Mouse (Mus musculus): ENCODE measurements around the gene Adap1. TPM values are rescaled to one million over a fixed set of nuclear protein-coding genes. Genes with fewer than 3 reads are reported as not detected.

The Adap1 gene
- total and polyA plus RNA-seq, 3 experiments: 1.5 to 2.8 (median 1.7) TPM

DNA sequence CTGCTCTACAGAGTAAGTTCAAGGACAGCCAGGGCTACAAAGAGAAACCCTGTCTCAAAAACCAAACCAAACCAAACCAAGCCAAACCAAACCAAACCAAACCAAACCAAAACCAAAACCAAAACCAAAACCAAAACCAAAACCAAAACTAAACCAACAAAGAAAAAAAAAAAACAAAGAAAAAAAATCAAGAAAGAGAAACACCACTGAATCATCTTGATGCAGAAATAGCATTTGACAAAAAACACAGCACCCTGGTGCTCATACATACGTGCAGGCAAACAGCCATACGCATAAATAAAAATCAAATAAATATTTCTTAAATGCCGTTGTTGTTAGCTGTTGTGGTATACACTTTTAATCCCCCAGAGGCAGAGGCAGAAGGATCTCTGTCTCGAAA, 14.9 kb downstream of the Adap1 start:
- Histone ChIP-seq H3K27me3 (ENCODE audit: control insufficient read depth, insufficient read depth, low read length) (no peaks in the 10 kb centered on the region), H3K27ac (no peak overlapping the region), H3K36me3 (ENCODE audit: control insufficient read depth, insufficient read depth, low read length) (no peaks in the 10 kb centered on the region), H3K4me1 (ENCODE audit: control insufficient read depth, insufficient read depth, low read length) (no peaks in the 10 kb centered on the region; the same call in 1 of the 2 replicates), H3K79me2 (replicated peaks; ENCODE audit: control insufficient read depth, insufficient read depth, low read length) (no peaks in the 10 kb centered on the region), H3K9ac (ENCODE audit: low read depth, low read length) (no peak overlapping the region), H3K4me3 (no peak overlapping the region)
- no peak for DNase-seq
- intact Hi-C loops (cut with DNase I): no loop called here
- TF ChIP-seq CTCF (IDR thresholded peaks at IDR 0.05) (no peak), POLR2A (IDR thresholded peaks at IDR 0.05; ENCODE audit: insufficient read depth, low read depth, low read length) (no peak), EP300 (IDR thresholded peaks at IDR 0.05; ENCODE audit: insufficient read depth, low read depth, low read length) (no peak)
- WGBS: 88% methylated on average over 4 of the region's 4 CpGs

DNA sequence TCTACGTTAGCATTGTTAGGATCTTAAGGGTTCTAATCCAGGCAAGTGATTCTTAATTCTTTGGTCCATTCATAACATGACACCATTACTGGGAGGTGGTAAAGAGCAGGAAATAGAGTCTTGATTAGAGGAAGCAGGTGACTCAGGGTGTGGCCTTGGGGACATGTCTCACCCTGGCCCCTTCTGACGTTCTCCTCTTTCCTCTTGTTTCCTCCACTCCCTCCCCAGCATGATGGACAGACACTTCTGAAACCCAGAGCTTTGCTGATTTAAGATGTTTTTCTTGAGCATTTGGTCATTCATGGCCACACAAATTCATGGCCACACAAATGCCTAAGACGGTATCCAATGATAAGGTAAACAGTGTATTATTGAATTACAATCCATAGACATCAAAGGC, 15.5 kb downstream of the Adap1 start:
- H3K79me2 ChIP-seq (replicated peaks; ENCODE audit: control insufficient read depth, insufficient read depth, low read length): no peaks in the 10 kb centered on the region
- H3K4me1 ChIP-seq (ENCODE audit: control insufficient read depth, insufficient read depth, low read length): no peaks in the 10 kb centered on the region; the same call in 1 of the 2 replicates
- H3K27ac ChIP-seq: no peak overlapping the region
- no peak overlapping the region for H3K4me3 ChIP-seq
- H3K9ac ChIP-seq (ENCODE audit: low read depth, low read length): no peak overlapping the region
- TF ChIP-seq EP300 (IDR thresholded peaks at IDR 0.05; ENCODE audit: insufficient read depth, low read depth, low read length) (no peak), POLR2A (IDR thresholded peaks at IDR 0.05; ENCODE audit: insufficient read depth, low read depth, low read length) (no peak), CTCF (IDR thresholded peaks at IDR 0.05) (no peak)
- DNase-seq: no peak
- no peaks in the 10 kb centered on the region for H3K36me3 ChIP-seq (ENCODE audit: control insufficient read depth, insufficient read depth, low read length)
- WGBS: 70% methylated on average over 3 of the region's 3 CpGs
- no peaks in the 10 kb centered on the region for H3K27me3 ChIP-seq (ENCODE audit: control insufficient read depth, insufficient read depth, low read length)
- intact Hi-C loops (cut with DNase I): no loop called here

DNA sequence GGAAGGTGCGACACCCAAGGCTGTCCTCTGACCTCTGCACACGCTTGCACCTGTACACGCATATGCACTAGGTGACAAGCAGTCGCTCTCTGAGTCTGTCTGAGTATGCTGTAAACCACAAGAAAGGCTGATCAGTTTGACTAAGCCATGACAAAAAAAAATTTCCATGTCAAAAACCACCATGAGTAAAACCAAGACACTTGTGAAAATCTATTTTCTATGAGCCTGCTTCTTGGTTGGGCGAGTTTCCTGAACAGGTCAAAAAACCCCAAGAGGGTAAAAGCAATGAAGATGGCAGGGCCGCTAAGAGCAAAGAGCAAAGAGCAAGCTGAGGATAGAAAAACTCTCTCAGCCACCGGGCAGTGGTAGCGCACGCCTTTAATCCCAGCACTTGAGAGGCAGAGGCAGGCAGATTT, 21.8 kb downstream of the Adap1 start:
- H3K36me3 ChIP-seq (ENCODE audit: control insufficient read depth, insufficient read depth, low read length): no peaks in the 10 kb centered on the region
- no peak for DNase-seq
- no peak overlapping the region for H3K9ac ChIP-seq (ENCODE audit: low read depth, low read length)
- no peaks in the 10 kb centered on the region for H3K79me2 ChIP-seq (replicated peaks; ENCODE audit: control insufficient read depth, insufficient read depth, low read length)
- WGBS: 86% methylated on average over 9 of the region's 9 CpGs
- H3K4me1 ChIP-seq (ENCODE audit: control insufficient read depth, insufficient read depth, low read length): no peaks in the 10 kb centered on the region
- intact Hi-C loops (cut with DNase I): no loop called here
- H3K27me3 ChIP-seq (ENCODE audit: control insufficient read depth, insufficient read depth, low read length): no peaks in the 10 kb centered on the region; the same call in 1 of the 2 replicates
- no peak for TF ChIP-seq CTCF (IDR thresholded peaks at IDR 0.05)
- no peak for TF ChIP-seq POLR2A (IDR thresholded peaks at IDR 0.05; ENCODE audit: insufficient read depth, low read depth, low read length)
- no peak for TF ChIP-seq EP300 (IDR thresholded peaks at IDR 0.05; ENCODE audit: insufficient read depth, low read depth, low read length)
- H3K4me3 ChIP-seq: no peak overlapping the region
- H3K27ac ChIP-seq: no peak overlapping the region

DNA sequence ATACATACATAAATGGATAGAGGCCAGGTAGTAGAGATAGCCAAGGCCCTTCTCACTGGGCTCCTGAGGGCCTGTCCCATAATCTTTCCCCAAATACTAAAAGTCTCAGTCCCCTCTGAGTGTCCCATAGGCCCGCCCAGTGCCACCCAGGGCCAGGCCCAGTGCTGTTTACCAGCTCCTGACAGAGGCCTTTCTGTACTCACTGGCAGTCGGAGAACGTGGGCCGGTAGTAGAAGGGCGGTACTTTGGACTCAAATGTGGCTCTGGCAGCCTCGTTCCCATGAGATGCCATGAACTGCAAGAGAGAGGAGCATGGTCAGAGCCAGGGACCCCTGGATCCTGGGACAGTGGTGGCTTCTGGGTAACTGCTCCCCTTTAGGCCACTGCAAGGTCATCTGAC, 23.3 kb downstream of the Adap1 start:
- no peak overlapping the region for H3K4me3 ChIP-seq
- no peaks in the 10 kb centered on the region; the same call in 1 of the 2 replicates for H3K27me3 ChIP-seq (ENCODE audit: control insufficient read depth, insufficient read depth, low read length)
- WGBS: 90% methylated on average over 6 of the region's 6 CpGs
- no peak overlapping the region for H3K27ac ChIP-seq
- no peaks in the 10 kb centered on the region for H3K79me2 ChIP-seq (replicated peaks; ENCODE audit: control insufficient read depth, insufficient read depth, low read length)
- no peaks in the 10 kb centered on the region for H3K36me3 ChIP-seq (ENCODE audit: control insufficient read depth, insufficient read depth, low read length)
- H3K4me1 ChIP-seq (ENCODE audit: control insufficient read depth, insufficient read depth, low read length): no peaks in the 10 kb centered on the region
- DNase-seq: no peak
- TF ChIP-seq EP300 (IDR thresholded peaks at IDR 0.05; ENCODE audit: insufficient read depth, low read depth, low read length) (no peak), CTCF (IDR thresholded peaks at IDR 0.05) (no peak), POLR2A (IDR thresholded peaks at IDR 0.05; ENCODE audit: insufficient read depth, low read depth, low read length) (no peak)
- no peak overlapping the region for H3K9ac ChIP-seq (ENCODE audit: low read depth, low read length)
- intact Hi-C loops (cut with DNase I): no loop called here

DNA sequence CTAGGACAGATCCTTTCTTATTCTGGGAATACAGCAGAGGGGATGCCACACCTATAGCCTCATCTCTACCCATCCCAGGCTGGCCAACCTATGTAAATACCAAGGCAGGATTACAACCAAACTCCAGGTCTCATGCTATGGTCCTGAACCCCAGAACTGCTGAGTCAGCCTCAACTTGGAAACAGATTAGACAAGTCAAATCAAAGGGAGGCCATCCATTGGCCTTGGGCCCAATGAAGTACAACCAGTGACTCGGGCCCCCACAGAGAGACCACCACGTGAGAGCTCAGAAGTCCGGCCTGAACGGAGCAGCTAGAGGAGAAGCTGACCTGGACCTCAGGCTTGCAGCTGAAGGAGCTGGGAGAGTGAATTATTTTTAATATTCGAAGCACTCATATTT, 27.7 kb downstream of the Adap1 start:
- no peak for DNase-seq
- Histone ChIP-seq H3K79me2 (replicated peaks; ENCODE audit: control insufficient read depth, insufficient read depth, low read length) (no peaks in the 10 kb centered on the region), H3K27ac (no peak overlapping the region), H3K4me3 (no peak overlapping the region), H3K27me3 (ENCODE audit: control insufficient read depth, insufficient read depth, low read length) (no peaks in the 10 kb centered on the region; the same call in 1 of the 2 replicates), H3K4me1 (ENCODE audit: control insufficient read depth, insufficient read depth, low read length) (no peaks in the 10 kb centered on the region), H3K36me3 (ENCODE audit: control insufficient read depth, insufficient read depth, low read length) (no peaks in the 10 kb centered on the region), H3K9ac (ENCODE audit: low read depth, low read length) (no peak overlapping the region)
- WGBS: 78% methylated on average over 5 of the region's 5 CpGs
- no peak for TF ChIP-seq CTCF (IDR thresholded peaks at IDR 0.05)
- no peak for TF ChIP-seq POLR2A (IDR thresholded peaks at IDR 0.05; ENCODE audit: insufficient read depth, low read depth, low read length)
- no peak for TF ChIP-seq EP300 (IDR thresholded peaks at IDR 0.05; ENCODE audit: insufficient read depth, low read depth, low read length)
- intact Hi-C loops (cut with DNase I): no loop called here

DNA sequence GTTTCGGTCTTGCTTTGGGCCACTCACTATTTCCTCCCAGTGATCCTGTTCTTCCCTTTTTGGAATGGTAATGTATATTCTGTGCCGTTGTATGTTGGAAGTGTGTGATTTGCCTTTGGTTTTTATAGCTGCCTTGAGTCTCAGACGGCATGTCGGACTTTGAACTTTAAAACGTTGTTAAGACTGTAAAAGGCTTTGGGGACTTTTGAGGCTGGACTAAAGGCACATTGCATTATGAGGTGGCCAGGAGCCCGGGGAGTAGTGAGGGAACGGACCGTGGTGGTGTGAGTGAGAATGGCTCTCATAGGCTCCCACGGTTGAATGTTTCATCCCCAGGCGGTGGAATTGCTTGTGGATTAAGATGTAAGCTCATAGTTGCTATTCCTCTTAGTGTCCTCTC, 28.3 kb downstream of the Adap1 start:
- H3K9ac ChIP-seq (ENCODE audit: low read depth, low read length): no peak overlapping the region
- WGBS: 90% methylated on average over 10 of the region's 10 CpGs
- intact Hi-C loops (cut with DNase I): no loop called here

More for the DNA sequence above, 28.3 kb downstream of the Adap1 start:
- H3K79me2 ChIP-seq (replicated peaks; ENCODE audit: control insufficient read depth, insufficient read depth, low read length): no peaks in the 10 kb centered on the region
- no peaks in the 10 kb centered on the region; the same call in 1 of the 2 replicates for H3K27me3 ChIP-seq (ENCODE audit: control insufficient read depth, insufficient read depth, low read length)
- TF ChIP-seq CTCF (IDR thresholded peaks at IDR 0.05) (no peak), EP300 (IDR thresholded peaks at IDR 0.05; ENCODE audit: insufficient read depth, low read depth, low read length) (no peak), POLR2A (IDR thresholded peaks at IDR 0.05; ENCODE audit: insufficient read depth, low read depth, low read length) (no peak)
- no peaks in the 10 kb centered on the region for H3K36me3 ChIP-seq (ENCODE audit: control insufficient read depth, insufficient read depth, low read length)
- H3K4me1 ChIP-seq (ENCODE audit: control insufficient read depth, insufficient read depth, low read length): no peaks in the 10 kb centered on the region
- H3K27ac ChIP-seq: no peak overlapping the region
- no peak overlapping the region for H3K4me3 ChIP-seq
- DNase-seq: no peak

Data from heart, adult 2 months (tissue).